In genomic region chr3:21638886-21639285, GRCm38 (mm10) we compare ENCODE assay signal across 12 mouse cellular contexts.
A peak's percentile ranks its signal among the peaks of the same experiment; 100 is the strongest.
DNase-seq lines count a peak whose midpoint lies in the region; ATAC-seq and TF ChIP-seq lines count a peak whose summit lies in the region.
"Had no signal": no experiment of that assay in that cellular context is flagged by ENCODE, and none has a peak within 500 bp of the region (broad histone marks: within the 10 kb centered on the region; RNA-seq: fewer than 3 reads in every experiment).

No protein-coding gene starts in this region.

- H3K9ac ChIP-seq in kidney, embryonic 15.5 days: no peak overlapping the region
- H3K9ac ChIP-seq in stomach, embryonic 14.5 days (replicated peaks; ENCODE audit: low read depth, low read length): no peak overlapping the region
- H3K9ac ChIP-seq: forebrain, postnatal 0 days had no signal

- H3K4me2 ChIP-seq in kidney, embryonic 15.5 days: no peak overlapping the region
- H3K4me2 ChIP-seq in stomach, embryonic 14.5 days (replicated peaks; ENCODE audit: low read depth, low read length): no peak overlapping the region

- no peak for DNase-seq in kidney, adult 11 months
- peak; percentile 65 for DNase-seq in brain, embryonic 14.5 days (ENCODE audit: low read depth)
- peak; percentile 55 to 59 for DNase-seq in cerebellum, adult 18-20 months
- no peak for DNase-seq in layer of hippocampus, adult 9-10 months (ENCODE audit: low spot score)
- DNase-seq in kidney, postnatal 14 days: no peak
- DNase-seq: embryo, embryonic 11 days; forebrain, postnatal 0 days; heart, postnatal 36 days; lung, postnatal 36 days had no signal

- no peak for ATAC-seq in kidney, embryonic 15.5 days (replicated peaks; ENCODE audit: low FRiP score)
- no peak for ATAC-seq in stomach, embryonic 14.5 days (ENCODE audit: insufficient number of reproducible peaks, insufficient read depth, low FRiP score, low read depth)
- no peak for ATAC-seq in megakaryocyte, adult 5-6 weeks (ENCODE audit: poor library complexity, severe bottlenecking)
- ATAC-seq: forebrain, postnatal 0 days had no signal

- no peak for TF ChIP-seq POLR2A in brain, embryonic 14.5 days (IDR thresholded peaks at IDR 0.05; ENCODE audit: borderline replicate concordance, extremely low read depth, insufficient read depth, insufficient read length, poor library complexity, severe bottlenecking)

- no peak for TF ChIP-seq CTCF in brain, embryonic 14.5 days (IDR thresholded peaks at IDR 0.05; ENCODE audit: borderline replicate concordance, extremely low read depth, insufficient read depth, insufficient read length)

- 0 out of 2 replicates have a peak, but pooled peaks cover under 1% of the 10 kb centered on the region for H3K4me1 ChIP-seq in kidney, embryonic 15.5 days
- peaks cover 2% of the 10 kb centered on the region for H3K4me1 ChIP-seq in stomach, embryonic 14.5 days (ENCODE audit: control insufficient read depth, insufficient read depth, low read length)

- no peaks in the 10 kb centered on the region for H3K27me3 ChIP-seq in kidney, embryonic 15.5 days
- H3K27me3 ChIP-seq in stomach, embryonic 14.5 days (ENCODE audit: control insufficient read depth, insufficient read depth, low read length): no peaks in the 10 kb centered on the region

- H3K36me3 ChIP-seq in kidney, embryonic 15.5 days: no peaks in the 10 kb centered on the region
- no peaks in the 10 kb centered on the region for H3K36me3 ChIP-seq in stomach, embryonic 14.5 days (ENCODE audit: control insufficient read depth, insufficient read depth, low read length)

- WGBS in kidney, embryonic 15.5 days: 78% methylated on average over 5 of the region's 5 CpGs
- WGBS in stomach, embryonic 14.5 days: 72% methylated on average over 5 of the region's 5 CpGs

- peak overlapping the region; percentile 32; the same call in 1 of the 2 replicates for H3K27ac ChIP-seq in kidney, embryonic 15.5 days
- H3K27ac ChIP-seq in stomach, embryonic 14.5 days (ENCODE audit: low read length): 0 out of 2 replicates have a peak overlapping the region, but pooled peaks have one; percentile 16

- no peak overlapping the region for H3K4me3 ChIP-seq in kidney, embryonic 15.5 days (replicated peaks)
- no peak overlapping the region for H3K4me3 ChIP-seq in stomach, embryonic 14.5 days (ENCODE audit: low read depth, low read length)

- no peaks in the 10 kb centered on the region for H3K9me3 ChIP-seq in kidney, embryonic 15.5 days (replicated peaks)
- H3K9me3 ChIP-seq in stomach, embryonic 14.5 days (ENCODE audit: control insufficient read depth, low read depth, low read length): no peaks in the 10 kb centered on the region

Comparison
In these comparisons a context has a peak if more than half of its experiments do, and no peak if none do; other contexts are left out.
1. DNase-seq: peak in brain, embryonic 14.5 days (single experiment) and cerebellum, adult 18-20 months (2 of 2); none in kidney, adult 11 months (single experiment), layer of hippocampus, adult 9-10 months (single experiment) and kidney, postnatal 14 days (single experiment).